Mouse (Mus musculus): Measurements from ENCODE around the gene Rabep2.

- TF ChIP-seq USF1 (IDR thresholded peaks at IDR 0.05; ENCODE audit: low read depth, low read length) (no peak), CTCF (conservative IDR thresholded peaks at IDR 0.05 in 1 of 2, IDR thresholded peaks at IDR 0.05 in 1 of 2; ENCODE audit: low read depth in 2 of 2, low read length in 2 of 2) (no peak)
These were observed 44.2 kb downstream of the Rabep2 start for GRCm38 (mm10) chr7:126472713-126473112.

Data from CH12.LX (cell line).